Mouse (Mus musculus): ENCODE data around the gene Mybpc3. TPM values are rescaled to one million over a fixed set of nuclear protein-coding genes. Genes with fewer than 3 reads are reported as not detected.

The Mybpc3 gene
- polyA plus RNA-seq, 1 experiment from 2014 or later = 0.29 TPM

DNA sequence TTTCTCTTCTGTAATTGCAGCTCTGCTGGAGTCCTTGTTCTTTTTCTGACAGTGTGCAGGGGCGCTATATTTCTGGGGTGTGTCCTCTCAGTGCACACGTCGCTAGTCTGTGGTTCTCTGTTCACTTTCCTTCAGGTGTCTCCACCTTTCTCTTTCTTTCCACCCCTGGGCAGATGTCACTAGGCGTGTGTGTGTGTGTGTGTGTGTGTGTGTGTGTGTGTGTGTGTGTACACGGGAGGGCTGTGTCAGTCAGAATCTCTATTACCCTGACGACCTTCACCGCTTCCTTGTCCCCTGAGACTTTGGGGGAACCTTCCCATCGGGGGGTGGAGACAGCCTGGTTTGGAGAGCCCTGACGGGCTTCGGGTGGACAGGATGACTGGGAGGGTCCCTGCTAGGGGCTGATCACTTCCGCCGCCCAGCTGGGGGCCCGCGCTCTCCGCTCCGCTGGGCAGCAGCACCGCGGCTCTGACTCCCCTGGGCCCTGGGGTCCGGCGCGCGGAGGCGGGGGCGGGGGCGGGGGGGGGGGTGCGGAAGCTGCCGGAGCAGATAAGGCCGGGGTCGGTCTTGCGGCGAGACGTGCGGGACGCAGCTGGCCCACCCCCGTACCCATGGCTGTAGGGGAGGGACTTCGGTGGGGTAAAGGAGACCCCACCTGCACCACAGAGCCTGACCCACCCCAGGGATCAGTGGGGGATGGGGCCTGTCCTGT lies 39.5 kb upstream of the Mybpc3 start:
- H3K4me1 ChIP-seq (ENCODE audit: control insufficient read depth, insufficient read depth, low read length) = no peaks in the 10 kb centered on the region
- peak; percentile 41; the same call in 1 of the 2 replicates for ATAC-seq (ENCODE audit: insufficient number of reproducible peaks, low FRiP score, low TSS enrichment, low read depth)
- peak; percentile 40 for DNase-seq (ENCODE audit: low spot score)
- H3K4me2 ChIP-seq (ENCODE audit: low read depth, severe bottlenecking) = peak overlapping the region; percentile 89
- H3K36me3 ChIP-seq (ENCODE audit: control insufficient read depth, insufficient read depth, low read length) = no peaks in the 10 kb centered on the region
- peak overlapping the region; percentile 67 for H3K9ac ChIP-seq (ENCODE audit: low read length)
- H3K9me3 ChIP-seq (ENCODE audit: control insufficient read depth, low read length) = no peaks in the 10 kb centered on the region
- 0% methylated on average over 18 of the region's 36 CpGs for WGBS
- H3K27ac ChIP-seq (replicated peaks; ENCODE audit: low read depth, low read length) = no peak overlapping the region
- H3K4me3 ChIP-seq (ENCODE audit: low read depth, low read length) = peak overlapping the region; percentile 42
- no peaks in the 10 kb centered on the region for H3K27me3 ChIP-seq (ENCODE audit: control insufficient read depth, insufficient read depth, low read length)

- ATAC-seq (ENCODE audit: insufficient number of reproducible peaks, low FRiP score, low TSS enrichment, low read depth) (no peak), DNase-seq (ENCODE audit: low spot score) (no peak)
- H3K4me1 ChIP-seq (ENCODE audit: control insufficient read depth, insufficient read depth, low read length) = no peaks in the 10 kb centered on the region
- H3K27ac ChIP-seq (replicated peaks; ENCODE audit: low read depth, low read length) = no peak overlapping the region
- no peaks in the 10 kb centered on the region for H3K36me3 ChIP-seq (ENCODE audit: control insufficient read depth, insufficient read depth, low read length)
- peak overlapping the region; percentile 42 for H3K4me3 ChIP-seq (ENCODE audit: low read depth, low read length)
- 29% methylated on average over 5 of the region's 5 CpGs for WGBS
- peak overlapping the region; percentile 67 for H3K9ac ChIP-seq (ENCODE audit: low read length)
- H3K4me2 ChIP-seq (ENCODE audit: low read depth, severe bottlenecking) = peak overlapping the region; percentile 89
- H3K27me3 ChIP-seq (ENCODE audit: control insufficient read depth, insufficient read depth, low read length) = no peaks in the 10 kb centered on the region
- H3K9me3 ChIP-seq (ENCODE audit: control insufficient read depth, low read length) = no peaks in the 10 kb centered on the region
These were observed 38.9 kb upstream of the Mybpc3 start for GRCm38 (mm10) chr2:91079026-91079384.

DNA sequence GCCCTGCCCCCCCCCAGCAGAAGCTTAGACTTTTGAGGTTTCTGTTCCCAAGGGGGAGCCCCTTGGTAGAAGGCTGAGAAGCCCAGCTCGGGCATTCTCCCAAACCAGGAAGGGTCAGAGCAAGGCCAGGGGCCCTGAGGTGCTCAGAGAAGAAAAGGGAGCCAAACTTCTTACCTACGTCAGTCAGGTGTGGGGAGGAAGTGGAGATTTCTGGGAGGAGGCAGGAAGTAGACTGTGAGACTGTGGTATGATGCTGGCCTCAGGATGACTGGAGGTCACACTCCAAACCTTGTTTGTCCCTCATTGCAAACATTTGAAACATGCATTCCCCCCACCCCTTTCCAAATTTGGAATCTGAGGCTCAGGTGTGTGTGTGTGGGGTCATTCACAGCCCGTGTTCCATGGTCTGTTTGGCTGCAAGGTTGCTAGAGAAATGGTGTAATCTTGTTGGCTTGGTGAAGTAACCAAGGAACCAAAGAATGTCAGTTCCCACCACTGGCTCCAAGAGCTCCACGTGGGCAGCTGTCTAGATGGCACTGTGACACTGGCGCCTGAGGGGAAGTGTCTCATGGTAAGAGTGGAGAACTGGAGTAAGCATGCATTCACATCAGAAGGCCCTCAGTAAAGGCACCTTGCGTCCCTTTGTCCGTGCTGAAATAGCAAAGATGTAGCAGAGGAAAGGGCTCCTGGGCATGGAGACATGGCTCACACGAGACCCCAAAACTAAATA lies 37.0 kb upstream of the Mybpc3 start:
- ATAC-seq (ENCODE audit: insufficient number of reproducible peaks, low FRiP score, low TSS enrichment, low read depth) (no peak), DNase-seq (ENCODE audit: low spot score) (no peak)
- no peaks in the 10 kb centered on the region for H3K9me3 ChIP-seq (ENCODE audit: control insufficient read depth, low read length)
- H3K4me1 ChIP-seq (ENCODE audit: control insufficient read depth, insufficient read depth, low read length) = no peaks in the 10 kb centered on the region
- H3K4me3 ChIP-seq (ENCODE audit: low read depth, low read length) = no peak overlapping the region
- no peaks in the 10 kb centered on the region for H3K27me3 ChIP-seq (ENCODE audit: control insufficient read depth, insufficient read depth, low read length)
- H3K4me2 ChIP-seq (ENCODE audit: low read depth, severe bottlenecking) = no peak overlapping the region
- no peak overlapping the region for H3K9ac ChIP-seq (ENCODE audit: low read length)
- no peaks in the 10 kb centered on the region for H3K36me3 ChIP-seq (ENCODE audit: control insufficient read depth, insufficient read depth, low read length)
- WGBS = 84% methylated on average over 8 of the region's 8 CpGs
- H3K27ac ChIP-seq (replicated peaks; ENCODE audit: low read depth, low read length) = no peak overlapping the region

DNA sequence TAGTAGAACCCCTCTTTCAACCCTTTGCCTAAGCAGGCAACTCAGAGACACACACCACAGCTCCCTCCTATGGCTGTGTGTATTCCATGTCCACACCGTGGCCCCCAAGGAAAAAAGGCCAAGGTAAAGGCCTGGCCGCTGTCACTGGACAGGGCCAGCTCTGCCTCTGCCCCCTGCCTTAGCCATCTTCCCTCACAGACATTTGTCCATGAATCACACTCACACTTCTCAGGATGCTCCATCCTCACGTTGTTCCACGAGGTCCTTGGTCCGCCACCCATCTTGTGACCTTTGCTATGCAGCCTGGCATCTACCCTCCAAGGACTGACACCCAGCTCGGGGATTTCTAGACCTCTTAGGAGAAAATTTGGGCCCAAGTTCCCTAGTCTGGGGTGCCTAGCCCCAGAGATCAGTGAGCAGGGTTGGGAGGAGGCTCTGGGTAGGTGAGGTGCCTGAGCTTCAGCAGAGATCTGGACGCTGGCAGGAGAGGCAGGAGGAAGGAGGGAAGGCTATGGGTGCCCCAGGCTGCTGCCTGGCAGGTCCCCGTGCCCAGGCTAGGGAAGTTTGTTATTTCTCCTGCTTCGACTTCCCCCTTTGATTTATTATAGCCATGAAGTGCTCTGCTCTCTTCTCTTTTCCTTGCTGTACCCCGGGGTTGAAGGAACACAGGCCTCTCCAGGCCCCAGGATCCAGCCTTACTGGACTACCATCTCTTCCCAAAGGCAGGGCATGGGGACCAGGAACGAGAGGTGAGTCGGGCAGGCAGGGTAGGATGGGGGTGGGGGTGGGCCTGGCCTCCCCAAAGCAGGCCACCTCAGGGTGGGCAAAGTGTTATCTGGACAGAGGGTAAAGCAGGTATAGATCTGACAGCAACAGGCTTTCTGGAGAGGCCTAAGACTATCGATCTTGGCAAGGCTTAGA lies 35.9 kb upstream of the Mybpc3 start, which contains the start of gene Spi1:
TSS of gene Spi1 (plus strand) at position 616 of the 921 bp plus-strand sequence.
- no peak for ATAC-seq (ENCODE audit: insufficient number of reproducible peaks, low FRiP score, low TSS enrichment, low read depth)
- H3K9ac ChIP-seq (ENCODE audit: low read length) = no peak within 1 kb of the TSS
- H3K4me1 ChIP-seq (ENCODE audit: control insufficient read depth, insufficient read depth, low read length) = no peaks in the 10 kb centered on the region
- no peak for DNase-seq (ENCODE audit: low spot score)
- H3K4me3 ChIP-seq (ENCODE audit: low read depth, low read length) = no peak within 1 kb of the TSS
- no peaks in the 10 kb centered on the region for H3K36me3 ChIP-seq (ENCODE audit: control insufficient read depth, insufficient read depth, low read length)
- no peak within 1 kb of the TSS for H3K4me2 ChIP-seq (ENCODE audit: low read depth, severe bottlenecking)
- H3K27me3 ChIP-seq (ENCODE audit: control insufficient read depth, insufficient read depth, low read length) = no peaks in the 10 kb centered on the region
- H3K9me3 ChIP-seq (ENCODE audit: control insufficient read depth, low read length) = no peaks in the 10 kb centered on the region
- H3K27ac ChIP-seq (replicated peaks; ENCODE audit: low read depth, low read length) = no peak within 1 kb of the TSS
- WGBS = 79% methylated on average over 12 of the region's 13 CpGs

DNA sequence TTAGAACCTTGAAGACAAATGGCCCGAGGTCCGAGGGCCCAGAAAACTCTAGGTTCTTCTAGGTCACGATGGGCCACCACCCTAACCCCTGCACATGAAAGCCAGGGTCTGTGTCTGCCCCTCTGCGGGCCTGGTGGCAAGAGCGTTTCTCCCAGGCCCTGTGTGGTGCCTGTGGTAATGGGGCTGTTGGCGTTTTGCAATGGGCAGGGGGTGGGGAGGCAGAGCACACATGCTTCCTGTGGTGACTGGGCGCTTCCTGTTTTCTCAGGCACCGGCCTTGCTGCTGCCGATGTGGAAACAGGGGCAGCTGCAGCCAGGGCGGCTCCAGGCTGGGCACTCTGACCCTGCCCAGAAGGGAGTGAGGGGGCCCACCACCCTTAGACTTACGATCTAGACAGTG lies 35.1 kb upstream of the Mybpc3 start:
- Histone ChIP-seq H3K4me2 (ENCODE audit: low read depth, severe bottlenecking) (no peak overlapping the region), H3K9ac (ENCODE audit: low read length) (no peak overlapping the region), H3K4me1 (ENCODE audit: control insufficient read depth, insufficient read depth, low read length) (no peaks in the 10 kb centered on the region), H3K27me3 (ENCODE audit: control insufficient read depth, insufficient read depth, low read length) (no peaks in the 10 kb centered on the region), H3K4me3 (ENCODE audit: low read depth, low read length) (no peak overlapping the region), H3K36me3 (ENCODE audit: control insufficient read depth, insufficient read depth, low read length) (no peaks in the 10 kb centered on the region), H3K27ac (replicated peaks; ENCODE audit: low read depth, low read length) (no peak overlapping the region), H3K9me3 (ENCODE audit: control insufficient read depth, low read length) (no peaks in the 10 kb centered on the region)
- ATAC-seq (ENCODE audit: insufficient number of reproducible peaks, low FRiP score, low TSS enrichment, low read depth) (no peak), DNase-seq (ENCODE audit: low spot score) (no peak)
- WGBS = 66% methylated on average over 11 of the region's 11 CpGs

DNA sequence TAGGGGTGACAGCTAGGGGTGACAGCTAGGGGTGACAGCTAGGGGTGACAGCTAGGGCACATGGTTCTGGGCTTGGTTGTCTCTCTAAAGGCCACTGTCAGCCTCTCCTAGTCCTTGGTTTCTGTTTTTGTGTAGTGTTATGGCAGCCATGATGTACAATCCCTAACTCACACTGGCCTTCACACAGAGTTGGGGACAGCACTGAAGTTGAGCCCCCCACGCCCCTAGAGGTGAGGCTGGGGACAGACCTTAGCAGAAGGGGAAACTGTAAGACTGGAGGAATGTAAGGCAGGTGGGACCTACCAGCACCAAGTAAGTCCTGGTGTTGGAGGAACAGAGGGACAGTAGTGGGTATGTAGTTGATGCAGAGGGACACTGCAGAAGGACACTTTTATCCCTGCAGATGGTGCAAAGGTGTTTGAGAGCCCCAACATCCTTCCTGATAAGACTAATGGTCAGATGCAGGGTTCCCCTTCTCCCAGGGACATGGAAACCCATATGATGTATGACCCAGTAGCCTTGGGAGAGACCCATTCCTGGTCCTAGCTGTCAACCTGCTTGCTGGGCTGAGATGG lies 34.5 kb upstream of the Mybpc3 start:
- WGBS = 56% methylated on average over 1 of the region's 1 CpGs

DNA sequence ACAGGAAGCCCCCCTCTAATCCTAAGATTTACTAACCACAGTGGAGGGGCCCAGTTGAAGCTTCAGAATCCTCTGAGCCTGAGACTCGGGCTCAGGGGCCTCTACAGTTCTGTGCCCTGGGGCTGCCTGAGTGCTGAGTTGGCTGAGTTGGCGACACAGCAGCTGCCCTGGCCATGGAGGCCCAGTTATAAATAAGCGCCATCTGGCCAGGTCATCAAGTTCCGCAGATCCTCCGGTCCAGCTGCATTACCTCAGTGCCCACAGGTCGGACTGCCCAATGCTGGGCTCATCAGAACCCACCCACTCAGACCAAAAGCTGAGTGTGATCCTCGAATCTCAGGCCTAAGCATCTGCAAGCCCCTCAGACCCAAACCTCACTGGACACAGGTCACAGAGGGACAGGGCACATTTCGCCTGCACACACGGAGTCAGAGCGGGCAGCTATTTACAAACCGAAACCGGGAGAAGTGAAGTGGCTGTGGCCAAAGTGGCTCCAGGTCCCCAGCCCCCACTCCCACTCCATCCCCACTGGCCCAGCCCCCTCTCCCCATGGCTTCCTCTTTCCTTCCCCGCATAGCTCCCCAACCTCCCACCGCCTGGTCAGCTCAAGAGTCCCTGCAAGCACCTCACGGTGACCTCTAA lies 33.6 kb upstream of the Mybpc3 start:
- 82% methylated on average over 15 of the region's 15 CpGs for WGBS
- H3K27ac ChIP-seq (replicated peaks; ENCODE audit: low read depth, low read length) = no peak overlapping the region

More for the DNA sequence above, 34.5 kb upstream of the Mybpc3 start:
- no peak overlapping the region for H3K4me3 ChIP-seq (ENCODE audit: low read depth, low read length)
- no peaks in the 10 kb centered on the region for H3K27me3 ChIP-seq (ENCODE audit: control insufficient read depth, insufficient read depth, low read length)
- ATAC-seq (ENCODE audit: insufficient number of reproducible peaks, low FRiP score, low TSS enrichment, low read depth) = no peak
- no peak overlapping the region for H3K9ac ChIP-seq (ENCODE audit: low read length)
- H3K4me1 ChIP-seq (ENCODE audit: control insufficient read depth, insufficient read depth, low read length) = no peaks in the 10 kb centered on the region
- DNase-seq (ENCODE audit: low spot score) = no peak
- H3K36me3 ChIP-seq (ENCODE audit: control insufficient read depth, insufficient read depth, low read length) = no peaks in the 10 kb centered on the region
- H3K27ac ChIP-seq (replicated peaks; ENCODE audit: low read depth, low read length) = no peak overlapping the region
- H3K4me2 ChIP-seq (ENCODE audit: low read depth, severe bottlenecking) = no peak overlapping the region
- H3K9me3 ChIP-seq (ENCODE audit: control insufficient read depth, low read length) = no peaks in the 10 kb centered on the region

More for the DNA sequence above, 33.6 kb upstream of the Mybpc3 start:
- no peaks in the 10 kb centered on the region for H3K36me3 ChIP-seq (ENCODE audit: control insufficient read depth, insufficient read depth, low read length)
- no peaks in the 10 kb centered on the region for H3K27me3 ChIP-seq (ENCODE audit: control insufficient read depth, insufficient read depth, low read length)
- H3K4me1 ChIP-seq (ENCODE audit: control insufficient read depth, insufficient read depth, low read length) = no peaks in the 10 kb centered on the region
- H3K9me3 ChIP-seq (ENCODE audit: control insufficient read depth, low read length) = no peaks in the 10 kb centered on the region
- ATAC-seq (ENCODE audit: insufficient number of reproducible peaks, low FRiP score, low TSS enrichment, low read depth) = peak; percentile 11; the same call in 1 of the 2 replicates
- no peak overlapping the region for H3K4me2 ChIP-seq (ENCODE audit: low read depth, severe bottlenecking)
- DNase-seq (ENCODE audit: low spot score) = no peak
- H3K9ac ChIP-seq (ENCODE audit: low read length) = no peak overlapping the region
- no peak overlapping the region for H3K4me3 ChIP-seq (ENCODE audit: low read depth, low read length)
